Mouse (Mus musculus): ENCODE data around the gene Rps11. TPM values are rescaled to one million over a fixed set of nuclear protein-coding genes. Genes with fewer than 3 reads are reported as not detected.
"Not testable (repeated sequence)": the region's sequence is repeated elsewhere in the genome, so short reads cannot be mapped to it uniquely, and the experiment has no call there.

Rps11 gene
- polyA plus RNA-seq, 1 experiment from 2014 or later, result 759 TPM

- peak within 1 kb of the TSS; percentile 95 for H3K27ac ChIP-seq (replicated peaks)
- peak within 1 kb of the TSS; percentile 70 for H3K4me2 ChIP-seq
- peak within 1 kb of the TSS; percentile 99 for H3K9ac ChIP-seq (replicated peaks)
- peaks cover 24% of the 10 kb centered on the region for H3K36me3 ChIP-seq
- 0 out of 2 replicates have a peak, but pooled peaks cover 3% of the 10 kb centered on the region for H3K27me3 ChIP-seq (replicated peaks)
- WGBS, result under 1% methylated on average over 48 of the region's 48 CpGs
- peaks cover 44% of the 10 kb centered on the region for H3K4me1 ChIP-seq
- H3K9me3 ChIP-seq (replicated peaks), result no peaks in the 10 kb centered on the region
- peak within 1 kb of the TSS; percentile 80 for H3K4me3 ChIP-seq (replicated peaks)
- peak; percentile 92 for ATAC-seq (ENCODE audit: low FRiP score)
These were observed 4.5 kb upstream of the Rps11 start, which contains the start of gene Rpl13a for GRCm38 (mm10) chr7:45128624-45129246. Gene Rpl13a (minus strand): TSS chr7:45128761.

GRCm38 (mm10) chr7:45127700-45128224, 3.5 kb upstream of the Rps11 start:
- peak overlapping the region; percentile 80 for H3K4me3 ChIP-seq (replicated peaks)
- no peaks in the 10 kb centered on the region for H3K27me3 ChIP-seq (replicated peaks)
- peaks cover 50% of the 10 kb centered on the region for H3K4me1 ChIP-seq
- H3K27ac ChIP-seq (replicated peaks), result peak overlapping the region; percentile 91
- H3K9me3 ChIP-seq (replicated peaks), result no peaks in the 10 kb centered on the region
- peak overlapping the region; percentile 70 for H3K4me2 ChIP-seq
- peak overlapping the region; percentile 99 for H3K9ac ChIP-seq (replicated peaks)
- under 1% methylated on average over 6 of the region's 6 CpGs for WGBS
- peaks cover 28% of the 10 kb centered on the region for H3K36me3 ChIP-seq
- no peak for ATAC-seq (ENCODE audit: low FRiP score)

- H3K4me1 ChIP-seq, result peaks cover 56% of the 10 kb centered on the region
- H3K36me3 ChIP-seq, result peaks cover 35% of the 10 kb centered on the region
- peak overlapping the region; percentile 91 for H3K27ac ChIP-seq (replicated peaks)
- peak overlapping the region; percentile 99 for H3K9ac ChIP-seq (replicated peaks)
- H3K4me2 ChIP-seq, result peak overlapping the region; percentile 70
- 45% methylated on average over 21 of the region's 21 CpGs for WGBS
- no peaks in the 10 kb centered on the region for H3K9me3 ChIP-seq (replicated peaks)
- no peak for ATAC-seq (ENCODE audit: low FRiP score)
- H3K27me3 ChIP-seq (replicated peaks), result no peaks in the 10 kb centered on the region
- H3K4me3 ChIP-seq (replicated peaks), result peak overlapping the region; percentile 80
These were observed 2.8 kb upstream of the Rps11 start for GRCm38 (mm10) chr7:45126844-45127699.

- H3K27ac ChIP-seq (replicated peaks), result peak overlapping the region; percentile 91
- H3K4me3 ChIP-seq (replicated peaks), result peak overlapping the region; percentile 80
- 77% methylated on average over 17 of the region's 17 CpGs for WGBS
These were observed 2.1 kb upstream of the Rps11 start for GRCm38 (mm10) chr7:45126147-45126843.

GRCm38 (mm10) chr7:45125649-45126048, 1.4 kb upstream of the Rps11 start:
- peak overlapping the region; percentile 87 for H3K27ac ChIP-seq (replicated peaks)
- H3K27me3 ChIP-seq (replicated peaks); H3K9ac ChIP-seq (replicated peaks); ATAC-seq (ENCODE audit: low FRiP score); H3K9me3 ChIP-seq (replicated peaks): not testable (repeated sequence)
- peaks cover 63% of the 10 kb centered on the region for H3K4me1 ChIP-seq
- H3K4me3 ChIP-seq (replicated peaks), result peak overlapping the region; percentile 13; the same call in 1 of the 2 replicates
- 0 out of 2 replicates have a peak overlapping the region, but pooled peaks have one; percentile 66 for H3K4me2 ChIP-seq
- 64% methylated on average over 5 of the region's 5 CpGs for WGBS
- H3K36me3 ChIP-seq, result peaks cover 49% of the 10 kb centered on the region

More at GRCm38 (mm10) chr7:45126147-45126843, 2.1 kb upstream of the Rps11 start:
- H3K36me3 ChIP-seq, result peaks cover 42% of the 10 kb centered on the region
- peak overlapping the region; percentile 99 for H3K9ac ChIP-seq (replicated peaks)
- H3K4me1 ChIP-seq, result peaks cover 63% of the 10 kb centered on the region
- ATAC-seq (ENCODE audit: low FRiP score), result no peak
- H3K4me2 ChIP-seq, result peak overlapping the region; percentile 70
- H3K27me3 ChIP-seq (replicated peaks), result no peaks in the 10 kb centered on the region
- H3K9me3 ChIP-seq (replicated peaks), result no peaks in the 10 kb centered on the region

GRCm38 (mm10) chr7:45125144-45125600, 933 bp upstream of the Rps11 start:
- ATAC-seq (ENCODE audit: low FRiP score), result no peak
- H3K9ac ChIP-seq (replicated peaks), result no peak overlapping the region
- peak overlapping the region; percentile 66 for H3K4me2 ChIP-seq
- H3K27me3 ChIP-seq (replicated peaks), result no peaks in the 10 kb centered on the region
- peak overlapping the region; percentile 13; the same call in 1 of the 2 replicates for H3K4me3 ChIP-seq (replicated peaks)
- peaks cover 63% of the 10 kb centered on the region for H3K4me1 ChIP-seq
- no peaks in the 10 kb centered on the region for H3K9me3 ChIP-seq (replicated peaks)
- peak overlapping the region; percentile 87 for H3K27ac ChIP-seq (replicated peaks)
- peaks cover 54% of the 10 kb centered on the region for H3K36me3 ChIP-seq
- WGBS, result 14% methylated on average over 7 of the region's 7 CpGs

- H3K27me3 ChIP-seq (replicated peaks), result no peaks in the 10 kb centered on the region
- peak overlapping the region; percentile 89 for H3K4me3 ChIP-seq (replicated peaks)
- ATAC-seq (ENCODE audit: low FRiP score), result no peak
- peak overlapping the region; percentile 92; the same call in 1 of the 2 replicates for H3K27ac ChIP-seq (replicated peaks)
- peaks cover 54% of the 10 kb centered on the region for H3K4me1 ChIP-seq
- H3K9ac ChIP-seq (replicated peaks), result peak overlapping the region; percentile 94
- H3K36me3 ChIP-seq, result peaks cover 69% of the 10 kb centered on the region
- no peaks in the 10 kb centered on the region for H3K9me3 ChIP-seq (replicated peaks)
- 24% methylated on average over 12 of the region's 12 CpGs for WGBS
- H3K4me2 ChIP-seq, result peak overlapping the region; percentile 66
These were observed 1.1 kb downstream of the Rps11 start for GRCm38 (mm10) chr7:45123186-45123570.

GRCm38 (mm10) chr7:45122561-45123185, 1.6 kb downstream of the Rps11 start:
- H3K4me1 ChIP-seq, result peaks cover 52% of the 10 kb centered on the region
- H3K9me3 ChIP-seq (replicated peaks), result no peaks in the 10 kb centered on the region
- peak overlapping the region; percentile 66 for H3K4me2 ChIP-seq
- H3K4me3 ChIP-seq (replicated peaks), result peak overlapping the region; percentile 89
- no peaks in the 10 kb centered on the region for H3K27me3 ChIP-seq (replicated peaks)
- peaks cover 72% of the 10 kb centered on the region for H3K36me3 ChIP-seq
- H3K9ac ChIP-seq (replicated peaks), result peak overlapping the region; percentile 94
- 89% methylated on average over 15 of the region's 15 CpGs for WGBS
- peak overlapping the region; percentile 92; the same call in 1 of the 2 replicates for H3K27ac ChIP-seq (replicated peaks)
- no peak for ATAC-seq (ENCODE audit: low FRiP score)

GRCm38 (mm10) chr7:45121966-45122365, 2.3 kb downstream of the Rps11 start:
- Histone ChIP-seq H3K9me3 (replicated peaks) (no peaks in the 10 kb centered on the region), H3K36me3 (peaks cover 68% of the 10 kb centered on the region), H3K9ac (replicated peaks) (no peak overlapping the region; the same call in 1 of the 2 replicates), H3K4me2 (peak overlapping the region; percentile 15; the same call in 1 of the 2 replicates), H3K4me3 (replicated peaks) (no peak overlapping the region), H3K27ac (replicated peaks) (no peak overlapping the region), H3K27me3 (replicated peaks) (no peaks in the 10 kb centered on the region), H3K4me1 (peaks cover 45% of the 10 kb centered on the region)
- ATAC-seq (ENCODE audit: low FRiP score), result no peak

- Histone ChIP-seq H3K27ac (replicated peaks) (no peak overlapping the region), H3K27me3 (replicated peaks) (no peaks in the 10 kb centered on the region), H3K4me1 (peaks cover 39% of the 10 kb centered on the region), H3K4me2 (peak overlapping the region; percentile 15; the same call in 1 of the 2 replicates), H3K36me3 (peaks cover 63% of the 10 kb centered on the region), H3K4me3 (replicated peaks) (no peak overlapping the region), H3K9me3 (replicated peaks) (no peaks in the 10 kb centered on the region), H3K9ac (replicated peaks) (no peak overlapping the region)
- no peak for ATAC-seq (ENCODE audit: low FRiP score)
- WGBS, result 72% methylated on average over 8 of the region's 8 CpGs
These were observed 2.8 kb downstream of the Rps11 start for GRCm38 (mm10) chr7:45121404-45121803.
